Mouse (Mus musculus): ENCODE results near the gene Daglb. TPM values are rescaled to one million over a fixed set of nuclear protein-coding genes. Genes with fewer than 3 reads are reported as not detected.
"Not testable (repeated sequence)": the region's sequence is repeated elsewhere in the genome, so short reads cannot be mapped to it uniquely, and the experiment has no call there.

Gene Daglb
- polyA plus RNA-seq, 1 experiment from 2014 or later, result 14.2 TPM

- Histone ChIP-seq H3K27ac (no peak overlapping the region), H3K9me3 (no peaks in the 10 kb centered on the region), H3K36me3 (replicated peaks) (peaks cover 93% of the 10 kb centered on the region), H3K4me1 (no peaks in the 10 kb centered on the region), H3K4me3 (no peak overlapping the region), H3K27me3 (ENCODE audit: poor library complexity, severe bottlenecking) (no peaks in the 10 kb centered on the region)
- WGBS, result 92% methylated on average over 6 of the region's 6 CpGs
- no peak for DNase-seq (ENCODE audit: extremely low spot score, low spot score)
Measured at GRCm38 (mm10) chr5:143495708-143496107, 31.3 kb downstream of the Daglb start.

DNA sequence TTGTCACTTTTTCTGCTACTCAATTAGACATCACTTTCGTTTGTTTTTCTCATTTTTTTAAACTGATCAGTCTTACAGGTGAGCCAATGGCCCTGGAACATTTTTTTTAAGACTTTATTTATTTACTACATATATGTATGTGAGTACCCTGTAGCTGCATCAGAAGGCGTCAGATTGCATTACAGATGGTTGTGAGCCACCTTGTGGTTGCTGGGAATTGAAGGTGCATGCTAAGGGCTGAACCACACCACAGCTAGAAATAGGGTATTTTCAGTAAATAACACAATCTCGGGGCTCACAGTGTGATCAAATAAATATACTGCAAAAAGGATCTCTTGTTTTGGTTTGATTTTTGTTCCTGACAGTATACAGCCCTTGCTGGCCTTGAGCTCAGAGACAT, 33.1 kb downstream of the Daglb start:
- H3K27me3 ChIP-seq (ENCODE audit: poor library complexity, severe bottlenecking), result no peaks in the 10 kb centered on the region
- no peaks in the 10 kb centered on the region for H3K9me3 ChIP-seq
- DNase-seq (ENCODE audit: extremely low spot score, low spot score), result no peak
- H3K27ac ChIP-seq, result no peak overlapping the region
- 80% methylated on average over 3 of the region's 3 CpGs for WGBS
- H3K4me3 ChIP-seq, result no peak overlapping the region
- peaks cover 93% of the 10 kb centered on the region for H3K36me3 ChIP-seq (replicated peaks)
- H3K4me1 ChIP-seq, result no peaks in the 10 kb centered on the region

DNA sequence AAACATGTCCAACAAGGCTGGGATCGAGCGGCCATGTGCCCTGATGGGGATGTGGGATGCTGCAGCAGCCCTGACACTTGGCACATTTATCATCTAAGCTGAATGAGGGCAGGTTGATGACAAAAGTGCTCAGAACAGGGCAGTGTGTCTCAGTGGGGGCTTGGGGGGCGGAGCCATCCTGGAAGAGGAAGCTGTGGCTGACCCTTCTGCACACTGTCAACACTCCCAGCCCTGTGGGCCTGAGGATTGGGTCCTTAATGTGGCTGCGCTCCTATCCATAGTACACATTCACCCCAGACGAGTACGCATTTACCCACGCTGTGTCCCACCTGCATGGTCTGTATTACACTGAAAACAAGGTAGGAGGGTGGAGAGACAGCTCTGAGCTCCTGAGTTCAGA, 34.8 kb downstream of the Daglb start:
- H3K27me3 ChIP-seq (ENCODE audit: poor library complexity, severe bottlenecking), result no peaks in the 10 kb centered on the region
- H3K27ac ChIP-seq, result no peak overlapping the region
- H3K4me3 ChIP-seq, result no peak overlapping the region
- H3K36me3 ChIP-seq (replicated peaks), result peaks cover 93% of the 10 kb centered on the region
- WGBS, result 92% methylated on average over 7 of the region's 7 CpGs
- H3K9me3 ChIP-seq, result no peaks in the 10 kb centered on the region
- H3K4me1 ChIP-seq, result no peaks in the 10 kb centered on the region
- no peak for DNase-seq (ENCODE audit: extremely low spot score, low spot score)

DNA sequence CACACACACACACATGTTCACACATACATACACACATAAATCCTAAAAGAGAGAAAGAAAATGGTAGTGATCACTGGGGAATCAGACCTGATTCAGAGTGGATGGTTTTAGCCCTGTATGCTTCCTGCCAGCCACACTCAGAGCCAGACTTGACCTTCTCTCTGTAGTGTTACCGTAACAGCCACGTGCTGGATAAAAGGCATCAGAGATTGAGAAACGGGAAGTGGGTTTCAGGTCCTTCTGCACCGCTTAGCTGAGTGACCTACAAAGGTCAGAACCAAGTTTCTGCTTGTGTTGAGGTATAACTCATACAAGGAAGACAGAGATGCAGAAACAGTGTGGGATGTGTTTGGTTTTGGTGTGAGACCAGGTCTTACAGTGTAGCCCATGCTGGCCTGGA, 35.3 kb downstream of the Daglb start:
- 90% methylated on average over 4 of the region's 4 CpGs for WGBS
- no peaks in the 10 kb centered on the region for H3K9me3 ChIP-seq

GRCm38 (mm10) chr5:143500711-143501110, 36.3 kb downstream of the Daglb start:
- not testable (repeated sequence) for H3K9me3 ChIP-seq; H3K4me1 ChIP-seq; DNase-seq (ENCODE audit: extremely low spot score, low spot score); H3K27ac ChIP-seq; H3K4me3 ChIP-seq; H3K27me3 ChIP-seq (ENCODE audit: poor library complexity, severe bottlenecking)
- peaks cover 93% of the 10 kb centered on the region for H3K36me3 ChIP-seq (replicated peaks)
- 91% methylated on average over 14 of the region's 14 CpGs for WGBS

More for the DNA sequence above, 35.3 kb downstream of the Daglb start:
- Histone ChIP-seq H3K4me3 (no peak overlapping the region), H3K36me3 (replicated peaks) (peaks cover 93% of the 10 kb centered on the region), H3K27ac (no peak overlapping the region), H3K4me1 (no peaks in the 10 kb centered on the region), H3K27me3 (ENCODE audit: poor library complexity, severe bottlenecking) (no peaks in the 10 kb centered on the region)
- no peak for DNase-seq (ENCODE audit: extremely low spot score, low spot score)

GRCm38 (mm10) chr5:143501140-143501539, 36.8 kb downstream of the Daglb start:
- DNase-seq (ENCODE audit: extremely low spot score, low spot score), result no peak
- H3K4me1 ChIP-seq, result no peaks in the 10 kb centered on the region
- H3K9me3 ChIP-seq, result no peaks in the 10 kb centered on the region
- 91% methylated on average over 8 of the region's 8 CpGs for WGBS
- no peak overlapping the region for H3K4me3 ChIP-seq
- H3K36me3 ChIP-seq (replicated peaks), result peaks cover 93% of the 10 kb centered on the region
- H3K27me3 ChIP-seq (ENCODE audit: poor library complexity, severe bottlenecking), result no peaks in the 10 kb centered on the region
- no peak overlapping the region for H3K27ac ChIP-seq

DNA sequence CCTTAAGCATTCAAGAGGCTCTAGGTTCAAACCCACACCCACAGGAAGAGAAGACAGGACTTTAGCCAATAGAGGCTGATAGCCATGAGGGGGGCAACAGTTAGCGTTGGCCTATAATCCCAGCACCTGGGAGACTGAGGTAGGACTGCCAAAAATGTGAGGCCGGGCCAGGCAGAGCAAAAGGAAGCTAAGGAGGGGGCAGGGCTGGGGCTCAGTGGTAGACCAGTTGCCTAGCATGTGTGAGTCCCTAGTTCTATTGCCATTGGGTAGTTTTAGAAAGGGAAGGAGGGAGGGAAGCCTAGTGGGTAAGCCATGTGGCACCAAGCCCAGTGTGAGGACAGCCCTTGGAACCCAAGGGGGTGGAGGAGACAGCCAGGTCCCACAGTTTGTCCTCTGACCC, 37.3 kb downstream of the Daglb start:
- 90% methylated on average over 2 of the region's 2 CpGs for WGBS
- Histone ChIP-seq H3K4me3 (no peak overlapping the region), H3K4me1 (no peaks in the 10 kb centered on the region)

GRCm38 (mm10) chr5:143502899-143503557, 38.6 kb downstream of the Daglb start:
- no peak for DNase-seq (ENCODE audit: extremely low spot score, low spot score)
- Histone ChIP-seq H3K27me3 (ENCODE audit: poor library complexity, severe bottlenecking) (no peaks in the 10 kb centered on the region), H3K36me3 (replicated peaks) (peaks cover 94% of the 10 kb centered on the region), H3K4me3 (no peak overlapping the region), H3K9me3 (no peaks in the 10 kb centered on the region), H3K4me1 (peaks cover 3% of the 10 kb centered on the region), H3K27ac (no peak overlapping the region)
- 89% methylated on average over 19 of the region's 19 CpGs for WGBS

More for the DNA sequence above, 37.3 kb downstream of the Daglb start:
- no peak for DNase-seq (ENCODE audit: extremely low spot score, low spot score)
- Histone ChIP-seq H3K27ac (no peak overlapping the region), H3K36me3 (replicated peaks) (peaks cover 93% of the 10 kb centered on the region), H3K9me3 (no peaks in the 10 kb centered on the region), H3K27me3 (ENCODE audit: poor library complexity, severe bottlenecking) (no peaks in the 10 kb centered on the region)

GRCm38 (mm10) chr5:143503740-143504139, 39.4 kb downstream of the Daglb start:
- Histone ChIP-seq H3K9me3 (no peaks in the 10 kb centered on the region), H3K27me3 (ENCODE audit: poor library complexity, severe bottlenecking) (no peaks in the 10 kb centered on the region), H3K27ac (no peak overlapping the region), H3K36me3 (replicated peaks) (peaks cover 97% of the 10 kb centered on the region), H3K4me1 (peaks cover 10% of the 10 kb centered on the region), H3K4me3 (no peak overlapping the region)
- 92% methylated on average over 6 of the region's 6 CpGs for WGBS
- DNase-seq (ENCODE audit: extremely low spot score, low spot score), result no peak

DNA sequence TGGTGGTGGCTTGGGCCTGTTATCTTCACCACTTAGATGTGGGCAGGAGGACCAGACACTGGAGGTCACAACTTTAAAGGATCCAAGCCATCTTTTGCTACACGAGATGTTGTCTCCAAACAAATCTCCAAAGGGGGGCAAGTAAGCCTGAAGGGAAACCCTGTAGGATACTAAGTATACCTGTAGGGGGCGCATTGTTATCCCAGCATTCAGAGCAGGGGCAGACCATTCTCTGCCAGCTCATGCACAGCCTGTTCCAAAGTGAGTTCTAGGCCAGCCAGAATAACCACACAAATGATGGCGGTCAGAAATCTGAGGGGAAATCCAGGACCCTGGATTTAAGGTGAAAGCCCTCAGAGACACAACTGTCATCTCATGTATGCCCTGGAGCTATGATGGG, 40.1 kb downstream of the Daglb start:
- peaks cover 97% of the 10 kb centered on the region for H3K36me3 ChIP-seq (replicated peaks)
- H3K9me3 ChIP-seq, result no peaks in the 10 kb centered on the region
- H3K27me3 ChIP-seq (ENCODE audit: poor library complexity, severe bottlenecking), result no peaks in the 10 kb centered on the region
- 67% methylated on average over 3 of the region's 3 CpGs for WGBS
- H3K4me3 ChIP-seq, result no peak overlapping the region
- no peak overlapping the region for H3K27ac ChIP-seq
- H3K4me1 ChIP-seq, result peaks cover 15% of the 10 kb centered on the region
- no peak for DNase-seq (ENCODE audit: extremely low spot score, low spot score)

GRCm38 (mm10) chr5:143505056-143505455, 40.7 kb downstream of the Daglb start:
- Histone ChIP-seq H3K4me3 (no peak overlapping the region), H3K36me3 (replicated peaks) (peaks cover 96% of the 10 kb centered on the region), H3K27me3 (ENCODE audit: poor library complexity, severe bottlenecking) (no peaks in the 10 kb centered on the region), H3K27ac (no peak overlapping the region), H3K4me1 (peaks cover 19% of the 10 kb centered on the region), H3K9me3 (no peaks in the 10 kb centered on the region)
- 96% methylated on average over 8 of the region's 8 CpGs for WGBS
- DNase-seq (ENCODE audit: extremely low spot score, low spot score), result no peak

DNA sequence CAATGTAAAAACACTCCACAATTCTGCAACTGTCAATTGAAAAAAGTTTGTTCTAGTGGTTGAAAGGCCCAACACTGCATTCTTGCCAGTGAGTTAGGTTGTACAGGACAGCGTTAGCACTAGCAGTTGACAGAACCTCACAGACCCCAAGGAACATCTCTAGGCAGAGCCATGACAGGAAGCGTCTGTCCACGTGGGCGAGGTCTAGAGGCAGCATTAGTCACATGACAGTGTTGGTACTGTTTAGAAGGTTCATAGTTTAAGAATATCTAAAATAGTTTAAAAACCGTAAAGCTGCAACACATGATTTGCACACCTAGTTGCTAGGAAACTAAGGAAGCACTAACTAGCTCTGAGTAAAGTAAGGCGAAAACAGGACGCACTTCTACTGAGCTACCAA, 41.2 kb downstream of the Daglb start:
- Histone ChIP-seq H3K36me3 (replicated peaks) (peaks cover 95% of the 10 kb centered on the region), H3K9me3 (no peaks in the 10 kb centered on the region), H3K4me3 (no peak overlapping the region), H3K27ac (no peak overlapping the region), H3K27me3 (ENCODE audit: poor library complexity, severe bottlenecking) (no peaks in the 10 kb centered on the region), H3K4me1 (peaks cover 19% of the 10 kb centered on the region)
- 90% methylated on average over 7 of the region's 7 CpGs for WGBS
- DNase-seq (ENCODE audit: extremely low spot score, low spot score), result no peak

- no peaks in the 10 kb centered on the region for H3K9me3 ChIP-seq
- peaks cover 97% of the 10 kb centered on the region for H3K36me3 ChIP-seq (replicated peaks)
- H3K4me1 ChIP-seq, result peaks cover 19% of the 10 kb centered on the region
- WGBS, result 85% methylated on average over 9 of the region's 9 CpGs
- no peak overlapping the region for H3K27ac ChIP-seq
- DNase-seq (ENCODE audit: extremely low spot score, low spot score), result no peak
- H3K27me3 ChIP-seq (ENCODE audit: poor library complexity, severe bottlenecking), result no peaks in the 10 kb centered on the region
- H3K4me3 ChIP-seq, result no peak overlapping the region
Measured at GRCm38 (mm10) chr5:143509294-143509693, 44.9 kb downstream of the Daglb start.

DNA sequence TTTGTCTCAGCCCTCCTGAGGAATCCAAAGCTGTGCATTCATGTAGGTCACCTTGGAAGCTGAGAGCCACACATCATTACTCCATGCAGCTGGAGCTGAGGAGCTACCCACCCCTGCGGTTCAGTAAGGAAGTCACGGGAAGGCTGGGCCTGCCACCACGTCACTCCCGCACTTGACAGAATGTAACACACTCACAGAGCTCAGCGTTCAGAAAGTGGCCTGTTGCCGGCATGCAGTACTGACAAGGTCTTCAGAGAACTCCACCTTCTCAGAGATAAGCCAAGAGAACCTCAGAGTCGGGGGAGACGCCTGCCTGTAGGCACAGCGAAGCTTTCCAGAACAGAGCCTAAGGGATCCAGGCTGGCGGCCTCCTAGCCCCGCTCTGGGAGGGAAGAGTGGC, 45.4 kb downstream of the Daglb start:
- Histone ChIP-seq H3K27me3 (ENCODE audit: poor library complexity, severe bottlenecking) (no peaks in the 10 kb centered on the region), H3K27ac (no peak overlapping the region), H3K4me1 (peaks cover 19% of the 10 kb centered on the region), H3K4me3 (no peak overlapping the region), H3K36me3 (replicated peaks) (peaks cover 97% of the 10 kb centered on the region), H3K9me3 (no peaks in the 10 kb centered on the region)
- 90% methylated on average over 11 of the region's 11 CpGs for WGBS
- no peak for DNase-seq (ENCODE audit: extremely low spot score, low spot score)
